Mouse (Mus musculus) erythroblast, embryonic 14.5 days (primary cell): ENCODE measurements around the gene Epb41l4b. TPM values are rescaled to one million over a fixed set of nuclear protein-coding genes. Genes with fewer than 3 reads are reported as not detected.

Experiments used
- H3K27me3 ChIP-seq: 2 replicates; pipeline ENCODE4 v1.6.1; 2012; ENCODE audit warnings: inconsistent platforms; ENCODE audit not compliant: control insufficient read depth
- H3K36me3 ChIP-seq: 2 replicates; pipeline ENCODE4 v1.6.1; 2012; ENCODE audit warnings: mild to moderate bottlenecking, inconsistent platforms; ENCODE audit not compliant: control insufficient read depth
- H3K4me1 ChIP-seq: 2 replicates; pipeline ENCODE4 v1.6.1; 2012; ENCODE audit warnings: inconsistent platforms; ENCODE audit not compliant: control insufficient read depth
- H3K4me3 ChIP-seq: replicated peaks from 2 replicates; pipeline ENCODE3; 2012; ENCODE audit warnings: moderate library complexity, mild to moderate bottlenecking, inconsistent platforms
- H3K9me3 ChIP-seq: 2 replicates; pipeline ENCODE4 v1.6.1; 2012; ENCODE audit warnings: low read length, inconsistent platforms, mixed read lengths; ENCODE audit not compliant: control insufficient read depth
- GATA1 ChIP-seq: IDR thresholded peaks from 2 replicates; pipeline ENCODE4 v1.6.1; 2012; ENCODE audit warnings: low read length, inconsistent platforms, mixed read lengths
- TAL1 ChIP-seq: IDR thresholded peaks from 3 replicates; pipeline ENCODE4 v1.6.1; 2012; ENCODE audit warnings: low read length, inconsistent platforms, mixed read lengths
- polyA plus RNA-seq: library from polyadenylated mRNA; stranded (reverse); fragments of >175 nt; gene quantifications from 2 replicates; pipeline ENCODE4 v1.2.3, GENCODE M21; 2012

Gene Epb41l4b
- 0.02 and 0.03 TPM in 2 replicates for polyA plus RNA-seq

- H3K27me3 ChIP-seq = peaks cover 93% of the 10 kb centered on the region
- H3K4me1 ChIP-seq = peaks cover 20% of the 10 kb centered on the region
- H3K36me3 ChIP-seq = no peaks in the 10 kb centered on the region
- TF ChIP-seq GATA1 (no peak), TAL1 (no peak)
- peak within 1 kb of the TSS; percentile 60 for H3K4me3 ChIP-seq
- peaks cover 11% of the 10 kb centered on the region; the same call in 1 of the 2 replicates for H3K9me3 ChIP-seq
Observed at GRCm38 (mm10) chr4:57143026-57143937, at the start of gene Epb41l4b. TSS of gene Epb41l4b (minus strand) at chr4:57143437.

GRCm38 (mm10) chr4:57191543-57192283, 48.5 kb upstream of the Epb41l4b start:
- TF ChIP-seq GATA1 = no peak
- no peaks in the 10 kb centered on the region for H3K9me3 ChIP-seq
- H3K27me3 ChIP-seq = no peaks in the 10 kb centered on the region

GRCm38 (mm10) chr4:57189881-57190280, 46.6 kb upstream of the Epb41l4b start:
- no peaks in the 10 kb centered on the region for H3K36me3 ChIP-seq
- H3K27me3 ChIP-seq = no peaks in the 10 kb centered on the region

More at GRCm38 (mm10) chr4:57191543-57192283, 48.5 kb upstream of the Epb41l4b start:
- no peaks in the 10 kb centered on the region for H3K4me1 ChIP-seq
- no peaks in the 10 kb centered on the region for H3K36me3 ChIP-seq
- H3K4me3 ChIP-seq = no peak overlapping the region

GRCm38 (mm10) chr4:57186035-57186434, 42.8 kb upstream of the Epb41l4b start:
- H3K4me3 ChIP-seq = no peak overlapping the region
- peaks cover 3% of the 10 kb centered on the region; the same call in 1 of the 2 replicates for H3K4me1 ChIP-seq
- H3K36me3 ChIP-seq = no peaks in the 10 kb centered on the region
- H3K9me3 ChIP-seq = no peaks in the 10 kb centered on the region
- TF ChIP-seq GATA1 (no peak), TAL1 (no peak)
- no peaks in the 10 kb centered on the region for H3K27me3 ChIP-seq

More at GRCm38 (mm10) chr4:57189881-57190280, 46.6 kb upstream of the Epb41l4b start:
- H3K9me3 ChIP-seq = no peaks in the 10 kb centered on the region
- TF ChIP-seq TAL1 (no peak), GATA1 (no peak)
- peaks cover 3% of the 10 kb centered on the region; the same call in 1 of the 2 replicates for H3K4me1 ChIP-seq
- H3K4me3 ChIP-seq = no peak overlapping the region

GRCm38 (mm10) chr4:57185462-57185861, 42.2 kb upstream of the Epb41l4b start:
- H3K4me3 ChIP-seq = no peak overlapping the region
- no peaks in the 10 kb centered on the region for H3K27me3 ChIP-seq
- peaks cover 3% of the 10 kb centered on the region; the same call in 1 of the 2 replicates for H3K4me1 ChIP-seq
- H3K36me3 ChIP-seq = no peaks in the 10 kb centered on the region
- H3K9me3 ChIP-seq = no peaks in the 10 kb centered on the region
- TF ChIP-seq TAL1 (no peak), GATA1 (no peak)

- Histone ChIP-seq H3K36me3 (no peaks in the 10 kb centered on the region), H3K4me3 (no peak overlapping the region), H3K9me3 (no peaks in the 10 kb centered on the region), H3K4me1 (peaks cover 5% of the 10 kb centered on the region; the same call in 1 of the 2 replicates), H3K27me3 (no peaks in the 10 kb centered on the region)
- TF ChIP-seq TAL1 (no peak), GATA1 (no peak)
Observed at GRCm38 (mm10) chr4:57183493-57183892, 40.3 kb upstream of the Epb41l4b start.

- H3K9me3 ChIP-seq = no peaks in the 10 kb centered on the region
- no peak overlapping the region for H3K4me3 ChIP-seq
- H3K36me3 ChIP-seq = no peaks in the 10 kb centered on the region
- peaks cover 5% of the 10 kb centered on the region; the same call in 1 of the 2 replicates for H3K4me1 ChIP-seq
- no peaks in the 10 kb centered on the region for H3K27me3 ChIP-seq
- TF ChIP-seq TAL1 (no peak), GATA1 (no peak)
Observed at GRCm38 (mm10) chr4:57181538-57181937, 38.3 kb upstream of the Epb41l4b start.

- no peak for TF ChIP-seq TAL1
- no peak overlapping the region for H3K4me3 ChIP-seq
- 0 out of 2 replicates have a peak, but pooled peaks cover 2% of the 10 kb centered on the region for H3K27me3 ChIP-seq
Observed at GRCm38 (mm10) chr4:57178881-57179280, 35.6 kb upstream of the Epb41l4b start.

GRCm38 (mm10) chr4:57175329-57175728, 32.1 kb upstream of the Epb41l4b start:
- Histone ChIP-seq H3K4me1 (peaks cover 3% of the 10 kb centered on the region; the same call in 1 of the 2 replicates), H3K36me3 (no peaks in the 10 kb centered on the region), H3K9me3 (no peaks in the 10 kb centered on the region), H3K4me3 (no peak overlapping the region), H3K27me3 (0 out of 2 replicates have a peak, but pooled peaks cover 2% of the 10 kb centered on the region)
- TF ChIP-seq GATA1 = no peak
- TF ChIP-seq TAL1 = no peak

More at GRCm38 (mm10) chr4:57178881-57179280, 35.6 kb upstream of the Epb41l4b start:
- H3K4me1 ChIP-seq = peaks cover 3% of the 10 kb centered on the region; the same call in 1 of the 2 replicates
- H3K9me3 ChIP-seq = no peaks in the 10 kb centered on the region
- H3K36me3 ChIP-seq = no peaks in the 10 kb centered on the region
